Comparison of ENCODE assay signal across 8 mouse cellular contexts in genomic region chr4:35225734-35226495, GRCm38 (mm10). TPM values are rescaled to one million over a fixed set of nuclear protein-coding genes. Genes with fewer than 3 reads are reported as not detected.
DNase-seq lines count a peak whose midpoint lies in the region; ATAC-seq lines count a peak whose summit lies in the region.

Gene C9orf72, minus strand, starts transcription at chr4:35226175.

- no peaks in the 10 kb centered on the region for H3K36me3 ChIP-seq in heart, embryonic 13.5 days
- no peaks in the 10 kb centered on the region for H3K36me3 ChIP-seq in liver, embryonic 12.5 days
- H3K36me3 ChIP-seq in stomach, embryonic 15.5 days: no peaks in the 10 kb centered on the region

- H3K9ac ChIP-seq in heart, embryonic 13.5 days: peak within 1 kb of the TSS; percentile 92
- H3K9ac ChIP-seq in liver, embryonic 12.5 days: peak within 1 kb of the TSS; percentile 81
- peak within 1 kb of the TSS; percentile 78 for H3K9ac ChIP-seq in stomach, embryonic 15.5 days

- H3K4me2 ChIP-seq in heart, embryonic 13.5 days: peak within 1 kb of the TSS; percentile 86
- peak within 1 kb of the TSS; percentile 96 for H3K4me2 ChIP-seq in liver, embryonic 12.5 days
- peak within 1 kb of the TSS; percentile 77 for H3K4me2 ChIP-seq in stomach, embryonic 15.5 days

- no peaks in the 10 kb centered on the region; the same call in 1 of the 2 replicates for H3K27me3 ChIP-seq in heart, embryonic 13.5 days (replicated peaks)
- H3K27me3 ChIP-seq in liver, embryonic 12.5 days (replicated peaks): no peaks in the 10 kb centered on the region
- H3K27me3 ChIP-seq in stomach, embryonic 15.5 days (replicated peaks): no peaks in the 10 kb centered on the region

- peak within 1 kb of the TSS; percentile 90 for H3K4me3 ChIP-seq in brown adipose tissue, adult 24 weeks (ENCODE audit: insufficient read depth, low read depth, low read length)
- H3K4me3 ChIP-seq in heart, embryonic 13.5 days: peak within 1 kb of the TSS; percentile 94
- H3K4me3 ChIP-seq in liver, embryonic 12.5 days: peak within 1 kb of the TSS; percentile 77
- H3K4me3 ChIP-seq in stomach, embryonic 15.5 days (replicated peaks): peak within 1 kb of the TSS; percentile 93

- DNase-seq in CD4-positive, CD25-positive, alpha-beta regulatory T cell, adult 2 months (ENCODE audit: low read depth, low spot score): peak; percentile 98
- peak; percentile 72 for DNase-seq in fat pad, adult 2 months (ENCODE audit: extremely low read depth, low read depth, low spot score)
- DNase-seq in kidney, postnatal 10 days: peak; percentile 96
- peak; percentile 96 for DNase-seq in natural killer cell, adult 2 months (ENCODE audit: low spot score in 2 of 2)

- peak within 1 kb of the TSS; percentile 90 for H3K27ac ChIP-seq in brown adipose tissue, adult 24 weeks (replicated peaks; ENCODE audit: low read depth, low read length)
- H3K27ac ChIP-seq in heart, embryonic 13.5 days (replicated peaks): peak within 1 kb of the TSS; percentile 87
- peak within 1 kb of the TSS; percentile 74 for H3K27ac ChIP-seq in liver, embryonic 12.5 days
- peak within 1 kb of the TSS; percentile 76 for H3K27ac ChIP-seq in stomach, embryonic 15.5 days

- H3K4me1 ChIP-seq in brown adipose tissue, adult 24 weeks (ENCODE audit: control insufficient read depth, insufficient read depth, insufficient read length, low read length): no peaks in the 10 kb centered on the region
- H3K4me1 ChIP-seq in heart, embryonic 13.5 days: peaks cover 31% of the 10 kb centered on the region
- peaks cover 25% of the 10 kb centered on the region for H3K4me1 ChIP-seq in liver, embryonic 12.5 days
- no peaks in the 10 kb centered on the region for H3K4me1 ChIP-seq in stomach, embryonic 15.5 days

- under 1% methylated on average over 51 of the region's 51 CpGs for WGBS in heart, embryonic 13.5 days
- under 1% methylated on average over 51 of the region's 51 CpGs for WGBS in liver, embryonic 12.5 days (ENCODE audit: insufficient replicate concordance)
- under 1% methylated on average over 50 of the region's 51 CpGs for WGBS in stomach, embryonic 15.5 days

- no peaks in the 10 kb centered on the region for H3K9me3 ChIP-seq in heart, embryonic 13.5 days
- no peaks in the 10 kb centered on the region for H3K9me3 ChIP-seq in liver, embryonic 12.5 days (replicated peaks)
- H3K9me3 ChIP-seq in stomach, embryonic 15.5 days: no peaks in the 10 kb centered on the region

- ATAC-seq in heart, embryonic 13.5 days (ENCODE audit: extremely low read depth, insufficient number of reproducible peaks, low FRiP score, low TSS enrichment): peak; percentile 91
- ATAC-seq in liver, embryonic 12.5 days: peak; percentile 96
- ATAC-seq in stomach, embryonic 15.5 days (ENCODE audit: insufficient read depth, low FRiP score, low read depth): peak; percentile 98

RNA-seq across cellular contexts. Expression of gene C9orf72, which starts in this region (rescaled TPM):
- 13.5 and 19.6 TPM in 2 replicates for polyA plus RNA-seq in brown adipose tissue, adult 24 weeks (2012; ENCODE audit: insufficient read depth, insufficient read length, missing spikeins)
- 17.0 and 17.5 TPM in 2 replicates for polyA plus RNA-seq in heart, embryonic 13.5 days (2015; fragmentation: Nextera tagmentation; extraction: Ambion mirVana)
- 3.4 and 4.8 TPM in 2 replicates for polyA plus RNA-seq in liver, embryonic 12.5 days (2016; fragmentation: Nextera tagmentation; extraction: Ambion mirVana)
- 11.7 and 12.0 TPM in 2 replicates for polyA plus RNA-seq in stomach, embryonic 15.5 days (2015; fragmentation: Nextera tagmentation; extraction: Ambion mirVana)

Comparison
In these comparisons a context has a peak if more than half of its experiments do, and no peak if none do; other contexts are left out.
1. Peak in every context shown above with its lines: DNase-seq, ATAC-seq, H3K4me3 ChIP-seq and H3K27ac ChIP-seq.